Comparison of ENCODE assay signal across 8 mouse cellular contexts in the genomic region with DNA sequence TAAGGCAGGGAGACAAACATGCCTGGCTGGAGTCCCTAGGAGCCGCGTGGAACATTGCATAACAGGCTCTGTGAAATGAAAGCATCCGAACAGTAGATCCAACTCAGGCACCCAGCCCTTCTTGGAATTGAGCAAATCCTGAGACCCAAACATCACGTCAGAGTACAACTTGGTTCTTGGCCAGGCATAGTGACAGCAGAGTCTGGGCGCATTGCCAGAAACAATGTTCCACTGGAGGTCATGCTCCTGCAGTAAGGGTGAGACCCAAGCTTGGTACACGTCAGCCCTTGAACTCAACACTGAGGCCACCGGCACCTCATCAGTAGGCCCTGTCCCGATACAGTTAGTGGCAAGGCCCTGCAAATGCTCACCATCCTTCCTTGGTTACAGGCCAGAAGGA. TPM values are rescaled to one million over a fixed set of nuclear protein-coding genes. Genes with fewer than 3 reads are reported as not detected.
DNase-seq lines count a peak whose midpoint lies in the region; ATAC-seq and TF ChIP-seq lines count a peak whose summit lies in the region.

No protein-coding gene starts in this region.

- intact Hi-C loops in heart, postnatal 10 days (cut with DNase I): no loop called here

- H3K4me2 ChIP-seq in liver, embryonic 12.5 days: no peak overlapping the region

- H3K9me3 ChIP-seq in liver, embryonic 12.5 days (replicated peaks): no peaks in the 10 kb centered on the region

- no peaks in the 10 kb centered on the region for H3K36me3 ChIP-seq in liver, adult 2 months (ENCODE audit: control insufficient read depth, insufficient read depth, low read length)
- H3K36me3 ChIP-seq in liver, embryonic 12.5 days: no peaks in the 10 kb centered on the region

- no peak overlapping the region for H3K4me3 ChIP-seq in liver, adult 2 months (ENCODE audit: insufficient read depth, low read depth, low read length)
- H3K4me3 ChIP-seq in liver, embryonic 12.5 days: no peak overlapping the region

- no peaks in the 10 kb centered on the region for H3K27me3 ChIP-seq in liver, adult 2 months (ENCODE audit: control insufficient read depth, insufficient read depth, low read length)
- H3K27me3 ChIP-seq in liver, embryonic 12.5 days (replicated peaks): no peaks in the 10 kb centered on the region

- no peak overlapping the region for H3K9ac ChIP-seq in liver, adult 2 months (ENCODE audit: low read depth, low read length)
- H3K9ac ChIP-seq in liver, embryonic 12.5 days: no peak overlapping the region

- ATAC-seq in liver, embryonic 12.5 days: no peak
- ATAC-seq in frontal cortex, adult (ENCODE audit: low TSS enrichment): peak; percentile 80

- no peak for TF ChIP-seq CTCF in liver, adult 2 months (IDR thresholded peaks at IDR 0.05; ENCODE audit: low read depth, low read length)

- WGBS in liver, adult 2 months: 8% methylated on average over 8 of the region's 8 CpGs
- 79% methylated on average over 8 of the region's 8 CpGs for WGBS in liver, embryonic 12.5 days (ENCODE audit: insufficient replicate concordance)

- H3K27ac ChIP-seq in liver, adult 2 months (replicated peaks; ENCODE audit: insufficient read depth, low read depth, low read length): peak overlapping the region; percentile 17
- no peak overlapping the region for H3K27ac ChIP-seq in liver, embryonic 12.5 days

- peaks cover 12% of the 10 kb centered on the region for H3K4me1 ChIP-seq in liver, adult 2 months (ENCODE audit: control insufficient read depth, insufficient read depth, low read length)
- peaks cover 21% of the 10 kb centered on the region for H3K4me1 ChIP-seq in liver, embryonic 12.5 days

- TF ChIP-seq POLR2A in liver, adult 2 months (IDR thresholded peaks at IDR 0.05; ENCODE audit: extremely low read depth, insufficient read depth, low read length): no peak

- DNase-seq in liver, adult 2 months (ENCODE audit: extremely low read depth, low read depth, low spot score): peak; percentile 99
- DNase-seq in heart, postnatal 10 days: peak; percentile 88 to 92
- peak; percentile 59 for DNase-seq in left cerebral cortex, adult 11 months (ENCODE audit: low spot score)
- peak; percentile 42 for DNase-seq in ovary, postnatal 14 days (ENCODE audit: low spot score)
- DNase-seq in neural tube, embryonic 10.5 days (ENCODE audit: extremely low spot score, low spot score): no peak
- DNase-seq in c-Kit-positive CD71-positive TER-119-positive erythroid progenitor cells, embryonic 14.5 days (ENCODE audit: low spot score): no peak

- H3K79me2 ChIP-seq in liver, adult 2 months (ENCODE audit: control insufficient read depth, insufficient read depth, low read length): no peaks in the 10 kb centered on the region; the same call in 1 of the 2 replicates

RNA-seq across cellular contexts. Expression of gene Ppp1r3g, which starts 35.4 kb away (rescaled TPM):
- 4.7 and 7.6 TPM in 2 replicates for total RNA-seq in liver, adult 2 months (2014; rRNA removed)
- 0.22 TPM in 1 of 2 replicates, not detected in the other for polyA plus RNA-seq in liver, adult 2 months (2012; rRNA removed)
- polyA plus RNA-seq in liver, embryonic 12.5 days (2016; fragmentation: Nextera tagmentation; extraction: Ambion mirVana): 0.30 and 0.37 TPM in 2 replicates
- 1 to 10 TPM in 1 of 2 experiments, under 1 TPM in 1; 0.79 to 1.3 TPM for total RNA-seq in heart, postnatal 10 days (2021)

Comparison
In these comparisons a context has a peak if more than half of its experiments do, and no peak if none do; other contexts are left out.
1. DNase-seq: peak in liver, adult 2 months (single experiment), heart, postnatal 10 days (2 of 2), left cerebral cortex, adult 11 months (single experiment) and ovary, postnatal 14 days (single experiment); none in neural tube, embryonic 10.5 days (single experiment) and c-Kit-positive CD71-positive TER-119-positive erythroid progenitor cells, embryonic 14.5 days (single experiment).